Mouse (Mus musculus) left cerebral cortex, postnatal 36 days (tissue): ENCODE results near the gene Enkd1. TPM values are rescaled to one million over a fixed set of nuclear protein-coding genes. Genes with fewer than 3 reads are reported as not detected.

ENCODE experiments used
- DNase-seq, 2 experiments: peaks; one replicate each; pipeline ENCODE4 v3.0.0; 2021 to 2022; ENCODE audit warnings: low spot score in 2 of 2, mixed read lengths in 1 of 2
- intact Hi-C: fragments of 180-260 bp; cut with DNase I; formaldehyde crosslinking; loops from one replicate; pipeline ENCODE4 v1.15.1; 2025
- total RNA-seq, 2 experiments: library from RNA; stranded (reverse); gene quantifications; 2 replicates each; pipeline ENCODE4 v1.2.3; 2021

Gene Enkd1
- total RNA-seq, 2 experiments from 2014 or later = 9.9 to 10.7 TPM

- intact Hi-C loops = no loop called here
- DNase-seq = no peak
Observed at GRCm38 (mm10) chr8:105688242-105688752, 19.7 kb downstream of the Enkd1 start.

GRCm38 (mm10) chr8:105687512-105687911 lies 20.5 kb downstream of the Enkd1 start:
- intact Hi-C loops = no loop called here
- no peak for DNase-seq

GRCm38 (mm10) chr8:105686551-105686950 lies 21.5 kb downstream of the Enkd1 start:
- intact Hi-C loops = no loop called here
- no peak for DNase-seq

GRCm38 (mm10) chr8:105685796-105686308 lies 22.2 kb downstream of the Enkd1 start, which contains the start of gene Carmil2:
TSS of gene Carmil2 (plus strand) at chr8:105686274.
- no peak for DNase-seq
- intact Hi-C loops = no loop called here

- DNase-seq = no peak
- intact Hi-C loops = no loop called here
Observed at GRCm38 (mm10) chr8:105685325-105685724, 22.7 kb downstream of the Enkd1 start.

GRCm38 (mm10) chr8:105677891-105678290 lies 30.1 kb downstream of the Enkd1 start:
- intact Hi-C loops = no loop called here
- no peak for DNase-seq

- intact Hi-C loops = no loop called here
- DNase-seq = no peak
Observed at GRCm38 (mm10) chr8:105661167-105661566, 46.8 kb downstream of the Enkd1 start.

GRCm38 (mm10) chr8:105657641-105658040 lies 50.4 kb downstream of the Enkd1 start:
- no peak for DNase-seq
- intact Hi-C loops = no loop called here

Other genes starting within 250 kb of the Enkd1 start
- 10 to 100 TPM; 36.1 to 46.4 TPM for gene Tppp3, start 236.7 kb downstream of the Enkd1 start, total RNA-seq
- 10 to 100 TPM; 33.2 to 45.3 TPM for gene Zdhhc1, start 211.3 kb downstream of the Enkd1 start, total RNA-seq
- under 1 TPM in 1 of 2 experiments, not detected in 1; 0.20 TPM for gene Hsd11b2, start 189.5 kb downstream of the Enkd1 start, total RNA-seq
- gene Atp6v0d1, start 142.2 kb downstream of the Enkd1 start, total RNA-seq = 100 to 1,000 TPM; 305 to 349 TPM
- 10 to 100 TPM; 70.3 to 89.3 TPM for gene Ripor1, start 103.0 kb downstream of the Enkd1 start, total RNA-seq
- gene Ctcf, start 71.6 kb downstream of the Enkd1 start, total RNA-seq = 10 to 100 TPM; 61.2 to 77.2 TPM
- not detected for gene Agrp, start 70.8 kb downstream of the Enkd1 start, total RNA-seq
- gene Carmil2, start 21.9 kb downstream of the Enkd1 start, total RNA-seq = 10 to 100 TPM; 56.3 to 66.3 TPM
- gene Acd, start 7.1 kb downstream of the Enkd1 start, total RNA-seq = 10 to 100 TPM; 45.8 to 50.6 TPM
- gene Pard6a, start 7.1 kb downstream of the Enkd1 start, total RNA-seq = 10 to 100 TPM; 45.5 to 53.6 TPM
- not detected for gene 4933405L10Rik, start 555 bp downstream of the Enkd1 start, total RNA-seq
- 10 to 100 TPM; 25.4 to 26.3 TPM for gene Gfod2, start 50.5 kb upstream of the Enkd1 start, total RNA-seq
- 10 to 100 TPM; 22.1 to 25.1 TPM for gene Ranbp10, start 119.1 kb upstream of the Enkd1 start, total RNA-seq
- not detected for gene Tsnaxip1, start 119.5 kb upstream of the Enkd1 start, total RNA-seq
- gene Cenpt, start 145.1 kb upstream of the Enkd1 start, total RNA-seq = 10 to 100 TPM; 15.2 to 18.0 TPM
- gene Thap11, start 146.9 kb upstream of the Enkd1 start, total RNA-seq = 10 to 100 TPM; 38.9 to 44.8 TPM
- gene Nutf2, start 152.4 kb upstream of the Enkd1 start, total RNA-seq = 10 to 100 TPM; 25.7 to 35.4 TPM
- gene Edc4, start 172.7 kb upstream of the Enkd1 start, total RNA-seq = 10 to 100 TPM; 56.9 to 68.4 TPM
- gene Nrn1l, start 185.4 kb upstream of the Enkd1 start, total RNA-seq = 1 to 10 TPM; 2.8 to 5.3 TPM
- 1 to 10 TPM; 8.6 to 9.7 TPM for gene Pskh1, start 192.2 kb upstream of the Enkd1 start, total RNA-seq
- gene Ctrl, start 225.7 kb upstream of the Enkd1 start, total RNA-seq = 1 to 10 TPM in 1 of 2 experiments, under 1 TPM in 1; 0.79 to 1.9 TPM
- gene Psmb10, start 230.2 kb upstream of the Enkd1 start, total RNA-seq = 100 to 1,000 TPM in 1 of 2 experiments, 10 to 100 TPM in 1; 80.6 to 117 TPM
- 10 to 100 TPM; 26.7 to 29.0 TPM for gene Lcat, start 235.2 kb upstream of the Enkd1 start, total RNA-seq